Mouse (Mus musculus): ENCODE measurements at regions not wholly inside any gene's neighbourhood (a gene's known extent, or its start where the extent isn't known, plus 50 kb on each side); places are given as distances from the start of the nearest gene placed in this dataset.

- DNase-seq (ENCODE audit: low spot score), result no peak
Measured at GRCm38 (mm10) chr15:59786706-59787425, 229.5 kb downstream of the 4933412E24Rik start.

GRCm38 (mm10) chr15:59785981-59786380, 230.4 kb downstream of the 4933412E24Rik start:
- DNase-seq (ENCODE audit: low spot score), result no peak

DNA sequence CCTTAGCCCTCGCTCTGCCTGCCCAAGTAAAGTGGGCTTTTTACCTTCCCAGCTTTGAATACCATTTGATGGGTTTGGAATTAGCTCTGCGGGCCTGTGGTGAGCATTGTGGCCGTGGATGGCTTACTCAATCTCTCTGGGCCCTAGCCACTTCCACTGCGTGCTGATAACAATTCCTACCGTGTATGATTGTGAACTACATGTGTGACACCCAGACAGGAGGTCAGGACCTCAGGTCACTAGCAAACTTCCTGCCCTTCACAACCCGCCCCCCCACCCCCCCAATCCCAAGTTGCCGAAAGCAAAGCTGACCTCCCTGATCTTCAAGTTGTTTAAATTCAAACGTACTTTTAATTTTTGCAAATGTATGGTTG, 231.9 kb downstream of the 4933412E24Rik start:
- no peak for DNase-seq (ENCODE audit: low spot score)

DNA sequence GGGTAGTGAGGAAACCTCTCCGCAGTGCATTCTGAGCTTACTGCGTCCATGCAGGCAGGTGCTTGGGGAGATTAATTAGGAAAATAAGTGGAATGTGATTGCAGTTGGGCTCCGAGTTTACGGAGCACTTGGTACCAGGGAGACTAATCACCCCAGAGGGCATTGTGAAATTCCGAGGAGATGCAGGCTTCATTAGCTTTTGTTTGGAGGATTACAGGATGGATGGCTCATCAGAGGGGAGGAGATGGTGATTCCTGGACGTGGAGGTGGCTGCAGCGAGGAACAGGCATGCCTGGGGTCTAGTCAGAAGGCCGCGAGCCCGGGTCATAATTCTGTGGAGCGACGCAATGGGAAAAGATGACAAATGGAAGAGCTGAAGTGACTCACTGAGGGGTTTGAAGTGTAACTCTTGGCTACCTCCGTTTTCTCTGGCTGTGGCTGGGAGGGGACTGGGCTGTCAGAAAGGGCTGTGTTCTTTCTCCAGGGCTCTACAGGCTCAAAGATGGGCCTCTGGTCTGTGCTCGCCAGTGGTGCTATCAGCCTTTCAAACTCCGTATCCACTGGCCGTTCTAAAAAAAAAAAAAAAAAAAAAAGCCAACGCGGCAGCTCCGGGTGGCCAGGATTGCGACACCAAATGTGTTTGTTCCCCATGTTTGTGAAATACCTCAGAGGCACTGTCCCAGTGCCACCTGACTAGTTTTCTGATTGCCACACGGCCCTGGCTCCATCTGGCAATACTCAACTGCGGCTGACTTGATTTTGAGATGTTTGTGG, 232.4 kb downstream of the 4933412E24Rik start:
- no peak for DNase-seq (ENCODE audit: low spot score)

- no peak for DNase-seq (ENCODE audit: low spot score)
Measured at GRCm38 (mm10) chr15:59783393-59783781, 233.0 kb downstream of the 4933412E24Rik start.

DNA sequence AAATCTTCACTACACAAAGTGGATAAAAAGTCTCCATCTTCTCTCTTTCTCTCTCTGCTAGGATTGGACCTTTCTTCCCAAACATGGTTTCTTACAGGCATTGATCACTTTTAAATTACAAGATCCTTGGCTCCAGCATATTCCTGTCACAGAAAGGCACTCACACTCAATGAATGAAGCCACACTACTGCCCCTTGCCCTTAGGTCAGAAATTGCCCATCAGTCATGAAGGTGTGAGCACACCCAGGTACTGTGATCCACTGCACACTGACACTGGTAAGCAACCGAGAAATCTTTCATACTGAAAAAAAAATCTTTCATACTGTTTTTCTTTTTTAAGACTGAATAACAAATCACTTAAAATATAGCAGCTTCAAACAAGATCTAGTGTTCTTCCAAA, 235.9 kb downstream of the 4933412E24Rik start:
- no peak for DNase-seq (ENCODE audit: low spot score)

GRCm38 (mm10) chr15:59777307-59777871, 239.0 kb downstream of the 4933412E24Rik start:
- peak; percentile 36 for DNase-seq (ENCODE audit: low spot score)

- no peak for DNase-seq (ENCODE audit: low spot score)
Measured at GRCm38 (mm10) chr15:59775781-59776180, 240.6 kb downstream of the 4933412E24Rik start.

- no peak for DNase-seq (ENCODE audit: low spot score)
Measured at GRCm38 (mm10) chr15:59773983-59774382, 242.4 kb downstream of the 4933412E24Rik start.

DNA sequence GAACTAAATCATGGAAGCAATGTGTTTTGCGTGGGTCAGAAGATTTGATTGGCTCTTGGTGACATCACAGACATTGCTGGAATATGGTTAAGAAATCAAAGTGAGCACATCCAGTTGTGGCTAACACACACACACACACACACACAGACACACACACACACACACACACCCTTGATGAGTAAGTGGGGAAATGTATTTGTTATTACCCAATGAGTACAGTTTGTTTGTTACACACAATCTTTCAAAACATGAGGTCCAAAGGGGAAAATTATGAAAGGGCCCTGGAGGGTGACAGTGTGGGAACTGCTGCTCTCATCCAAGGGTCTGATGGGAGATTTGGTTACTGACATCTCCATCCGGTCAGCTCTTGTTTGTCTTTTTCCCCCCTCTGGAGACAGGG, 243.8 kb downstream of the 4933412E24Rik start:
- DNase-seq (ENCODE audit: low spot score), result no peak

DNA sequence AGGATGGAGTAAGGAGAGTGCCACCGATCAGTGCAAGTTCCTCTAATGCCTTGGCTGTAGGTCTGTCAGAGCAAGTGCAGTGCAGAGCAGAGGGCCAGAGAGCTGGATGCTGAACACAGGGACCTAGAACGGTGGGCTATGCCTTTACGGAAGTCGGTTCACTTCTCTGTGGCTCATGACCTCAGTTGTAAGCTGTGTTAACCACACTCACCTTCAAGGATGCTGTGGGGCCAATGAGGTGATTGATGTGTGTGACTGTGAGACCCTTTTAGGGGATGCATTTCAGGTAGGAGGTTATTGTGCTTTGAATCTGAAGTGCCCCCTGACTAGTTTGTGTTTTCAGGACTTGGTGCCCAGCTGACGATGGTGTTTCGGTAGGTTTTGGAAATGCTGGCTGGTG, 254.4 kb downstream of the 4933412E24Rik start:
- DNase-seq (ENCODE audit: low spot score), result no peak

- no peak for DNase-seq (ENCODE audit: low spot score)
Measured at GRCm38 (mm10) chr15:59760490-59760889, 255.9 kb downstream of the 4933412E24Rik start.

- DNase-seq (ENCODE audit: low spot score), result peak; percentile 37
Measured at GRCm38 (mm10) chr15:59759566-59759965, 256.8 kb downstream of the 4933412E24Rik start.

- no peak for DNase-seq (ENCODE audit: low spot score)
Measured at GRCm38 (mm10) chr15:59758971-59759370, 257.4 kb downstream of the 4933412E24Rik start.

GRCm38 (mm10) chr15:59756141-59756540, 260.3 kb downstream of the 4933412E24Rik start:
- no peak for DNase-seq (ENCODE audit: low spot score)

GRCm38 (mm10) chr15:59754906-59755305, 261.5 kb downstream of the 4933412E24Rik start:
- no peak for DNase-seq (ENCODE audit: low spot score)

GRCm38 (mm10) chr15:59752277-59752676, 264.1 kb downstream of the 4933412E24Rik start:
- DNase-seq (ENCODE audit: low spot score), result no peak

- no peak for DNase-seq (ENCODE audit: low spot score)
Measured at GRCm38 (mm10) chr15:59746290-59746689, 270.1 kb downstream of the 4933412E24Rik start.

GRCm38 (mm10) chr15:59744411-59744931, 271.9 kb downstream of the 4933412E24Rik start:
- no peak for DNase-seq (ENCODE audit: low spot score)

GRCm38 (mm10) chr15:59739197-59739596, 277.2 kb downstream of the 4933412E24Rik start:
- no peak for DNase-seq (ENCODE audit: low spot score)

- no peak for DNase-seq (ENCODE audit: low spot score)
Measured at GRCm38 (mm10) chr15:59737247-59737646, 279.2 kb downstream of the 4933412E24Rik start.

DNA sequence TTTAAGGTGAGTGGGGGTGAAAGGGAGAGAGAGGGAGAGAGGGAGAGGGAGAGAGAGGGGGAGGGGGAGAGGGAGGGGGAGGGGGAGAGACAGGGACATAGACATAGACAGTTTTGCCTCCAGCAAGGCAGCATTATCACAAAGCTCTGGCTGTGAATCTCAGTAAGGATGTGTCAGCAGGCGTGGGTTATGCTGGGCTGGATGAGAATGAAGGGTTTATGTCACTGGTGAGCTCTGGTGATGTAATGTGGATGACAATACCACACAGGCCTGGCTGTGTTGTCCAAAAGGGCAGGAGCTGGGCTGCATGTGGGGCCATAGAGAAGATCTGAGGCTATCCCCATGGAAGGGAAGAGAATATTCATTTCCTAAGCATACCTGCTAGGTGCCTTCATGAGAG, 282.0 kb downstream of the 4933412E24Rik start:
- no peak for DNase-seq (ENCODE audit: low spot score)

DNA sequence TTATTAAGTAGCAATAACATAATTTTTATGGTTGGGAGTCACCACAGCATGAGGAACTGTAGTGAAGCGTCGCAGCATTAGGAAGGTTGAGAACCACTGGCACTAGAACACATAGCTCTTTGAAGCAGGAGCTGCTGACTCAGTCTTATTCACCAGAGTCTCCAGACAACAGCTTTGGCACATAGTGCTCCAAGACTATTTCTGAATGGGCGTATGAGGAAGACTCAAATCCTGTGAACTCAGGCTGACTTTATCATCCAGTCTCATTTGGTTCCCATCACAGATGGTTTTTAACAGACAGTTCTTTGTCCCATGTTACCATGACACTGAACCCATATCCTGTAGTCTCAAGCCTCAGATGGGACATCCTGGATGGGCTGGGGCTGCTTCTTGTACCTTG, 282.5 kb downstream of the 4933412E24Rik start:
- DNase-seq (ENCODE audit: low spot score), result no peak
